Mouse (Mus musculus): Measurements from ENCODE around the gene Slc25a53.

DNA sequence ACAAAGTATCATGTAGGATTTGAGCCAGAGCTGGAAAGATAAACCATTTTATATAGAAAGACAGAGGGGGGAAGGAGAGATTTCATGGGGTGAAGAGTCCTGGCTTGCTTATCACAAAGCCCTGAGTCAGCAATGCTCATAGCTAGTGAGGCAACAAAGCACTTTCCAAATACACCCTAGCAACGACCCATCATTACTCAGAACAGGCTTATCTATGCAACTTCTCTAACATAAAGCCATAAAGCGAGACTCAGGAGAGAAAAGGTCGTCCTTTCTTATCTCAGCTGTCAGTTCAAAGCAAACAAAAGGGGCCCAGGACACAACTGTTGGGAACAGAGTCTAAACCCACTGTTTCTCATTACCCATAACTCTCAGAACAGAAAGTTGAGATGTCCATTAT is 100.1 kb downstream of the Slc25a53 start:
- TF ChIP-seq CTCF (IDR thresholded peaks at IDR 0.05; ENCODE audit: control insufficient read depth, insufficient read depth, low read length) (no peak), POLR2A (IDR thresholded peaks at IDR 0.05; ENCODE audit: borderline replicate concordance, control insufficient read depth, low read depth, low read length) (no peak)

Measured in bone marrow, adult 2 months (tissue).